Mouse (Mus musculus): ENCODE measurements at regions not wholly inside any gene's neighbourhood (a gene's known extent, or its start where the extent isn't known, plus 50 kb on each side); places are given as distances from the start of the nearest gene placed in this dataset.

DNA sequence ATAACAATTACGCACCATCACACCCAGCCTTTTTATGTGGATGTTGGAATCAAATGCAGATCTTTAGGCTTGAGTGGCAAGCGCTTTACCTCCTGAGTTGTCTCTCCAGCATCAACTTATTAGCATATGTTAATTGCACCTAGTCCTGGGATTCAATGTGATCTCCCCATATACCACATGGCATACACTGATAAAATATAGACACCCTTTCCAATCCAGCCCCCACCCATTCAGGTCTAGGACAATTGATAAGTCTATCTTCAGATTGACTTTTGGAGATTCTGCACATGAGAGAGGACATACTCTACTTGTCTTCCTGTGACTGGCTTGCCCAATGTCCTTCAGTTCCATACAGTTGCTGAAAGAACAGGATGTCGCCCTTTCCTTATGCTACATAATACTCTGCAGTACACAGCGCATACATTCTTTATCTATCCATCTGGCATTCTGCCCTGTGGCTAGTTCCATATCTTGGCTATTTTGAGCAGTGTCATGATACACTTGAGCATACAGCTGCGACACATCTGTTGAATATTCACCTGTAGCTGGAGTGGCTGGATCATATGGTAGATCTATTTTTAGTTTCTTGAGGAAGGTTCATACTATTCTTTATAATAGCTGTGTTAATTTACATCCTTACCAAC, 120.3 kb downstream of the Gsdmc2 start:
- no peak for DNase-seq

DNA sequence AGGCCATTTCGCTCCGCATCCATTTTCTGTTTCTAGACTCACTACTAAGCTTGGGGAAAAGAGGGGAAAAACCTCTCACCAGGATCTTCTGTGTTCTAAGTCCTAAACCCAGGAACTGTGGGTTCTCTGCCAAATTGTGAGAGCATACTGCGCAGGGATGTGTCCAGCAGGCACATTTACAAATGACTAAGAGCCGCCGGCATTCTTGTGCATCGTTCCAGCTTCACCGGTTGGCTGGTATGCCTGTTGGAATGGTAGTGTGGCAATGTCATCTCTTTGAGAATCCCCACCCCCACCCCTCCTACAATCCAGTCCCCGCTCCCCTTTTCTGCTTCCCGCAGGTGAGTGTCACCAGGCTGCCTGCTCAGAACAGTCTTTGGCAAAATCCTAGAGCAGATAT, 122.0 kb downstream of the Gsdmc2 start:
- no peak for DNase-seq

DNA sequence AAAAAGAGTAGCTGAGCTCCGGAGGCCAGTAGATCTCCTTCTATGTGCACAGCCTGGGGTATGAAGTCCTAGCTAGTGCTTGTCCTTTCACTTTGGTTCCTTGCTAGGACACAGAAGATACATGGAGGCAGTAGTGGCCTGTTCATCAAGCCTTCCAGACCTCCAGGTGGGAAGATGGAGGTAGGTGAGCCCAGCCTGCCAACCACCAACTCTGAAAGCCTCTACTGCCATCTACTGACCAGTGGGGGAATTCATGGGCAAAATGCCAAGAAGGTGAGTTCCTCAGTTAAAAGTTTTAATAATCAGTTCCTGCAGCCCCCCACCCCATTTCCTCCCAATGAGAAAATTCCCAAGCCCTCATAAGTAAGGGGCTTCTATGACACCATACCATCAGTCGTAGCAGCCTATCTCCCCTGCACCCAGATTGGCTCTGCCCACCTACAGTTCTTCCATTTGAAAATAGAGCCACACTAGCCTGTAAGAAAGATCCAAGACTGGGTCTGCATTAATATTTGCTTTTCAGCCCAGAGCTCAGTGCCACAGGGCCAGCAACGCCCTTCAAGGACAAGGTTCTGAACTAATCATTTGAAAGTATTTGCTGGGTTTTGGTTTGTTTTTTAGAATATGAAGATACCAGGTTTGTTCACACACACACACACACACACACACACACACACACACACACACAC, 123.2 kb downstream of the Gsdmc2 start:
- peak; percentile 21 to 34 for DNase-seq

DNA sequence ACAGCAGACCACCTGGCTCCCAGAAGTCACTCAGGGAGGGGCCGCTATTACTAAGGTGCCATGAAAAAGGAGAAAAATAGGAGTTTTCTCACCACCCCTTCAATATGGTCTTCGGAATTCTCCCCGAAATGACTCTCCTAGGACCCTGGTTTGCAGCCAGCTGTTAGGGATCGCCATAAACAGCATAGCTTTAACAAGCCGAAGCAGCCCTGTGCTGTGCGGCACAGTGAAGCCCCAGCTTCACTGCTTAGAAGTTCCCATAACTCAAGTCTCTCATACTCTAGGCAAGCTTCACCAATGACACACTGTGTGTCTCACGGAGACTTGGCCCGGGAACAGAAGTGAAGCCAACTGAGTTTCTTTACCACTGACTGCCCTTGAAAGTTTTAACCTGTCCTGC, 127.2 kb downstream of the Gsdmc2 start:
- DNase-seq: no peak

DNA sequence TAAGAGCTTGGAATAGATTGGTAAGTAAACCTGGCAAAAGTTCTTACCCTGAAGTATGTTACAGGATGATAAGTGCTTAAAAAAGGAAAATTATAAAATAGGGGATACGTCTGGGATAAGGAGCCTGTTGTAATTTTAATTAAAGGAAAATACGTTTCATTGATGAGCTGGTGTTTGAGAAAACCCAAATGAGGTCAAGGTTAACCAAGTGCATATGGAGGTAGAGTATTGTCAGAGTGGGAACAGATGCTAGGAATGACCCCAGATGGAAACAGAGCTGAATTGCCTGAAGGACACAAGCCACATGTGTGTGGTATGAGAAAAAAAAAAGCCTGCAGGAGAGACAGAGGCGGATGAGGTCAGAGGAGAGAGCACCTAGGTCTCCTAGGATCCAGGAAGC, 131.3 kb downstream of the Gsdmc2 start:
- DNase-seq: no peak

DNA sequence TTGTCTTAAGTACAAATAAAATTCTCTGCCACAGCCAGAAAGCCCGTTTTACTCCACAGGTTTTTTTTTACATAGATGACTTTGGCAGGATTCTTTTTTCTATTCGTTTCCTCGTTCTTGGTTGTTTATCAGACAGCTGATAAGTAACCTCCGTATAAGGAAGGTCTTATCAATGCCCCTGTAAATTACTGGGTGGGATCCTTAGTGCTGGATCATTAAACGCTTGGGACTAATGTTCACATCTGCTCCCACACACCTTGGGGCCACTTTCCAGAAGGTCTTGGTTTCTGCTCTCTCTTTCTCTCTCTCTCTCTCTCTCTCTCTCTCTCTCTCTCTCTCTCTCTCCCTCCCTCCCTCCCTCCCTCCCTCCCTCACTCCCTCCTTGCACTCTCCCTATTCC, 134.6 kb downstream of the Gsdmc2 start:
- DNase-seq: no peak

DNA sequence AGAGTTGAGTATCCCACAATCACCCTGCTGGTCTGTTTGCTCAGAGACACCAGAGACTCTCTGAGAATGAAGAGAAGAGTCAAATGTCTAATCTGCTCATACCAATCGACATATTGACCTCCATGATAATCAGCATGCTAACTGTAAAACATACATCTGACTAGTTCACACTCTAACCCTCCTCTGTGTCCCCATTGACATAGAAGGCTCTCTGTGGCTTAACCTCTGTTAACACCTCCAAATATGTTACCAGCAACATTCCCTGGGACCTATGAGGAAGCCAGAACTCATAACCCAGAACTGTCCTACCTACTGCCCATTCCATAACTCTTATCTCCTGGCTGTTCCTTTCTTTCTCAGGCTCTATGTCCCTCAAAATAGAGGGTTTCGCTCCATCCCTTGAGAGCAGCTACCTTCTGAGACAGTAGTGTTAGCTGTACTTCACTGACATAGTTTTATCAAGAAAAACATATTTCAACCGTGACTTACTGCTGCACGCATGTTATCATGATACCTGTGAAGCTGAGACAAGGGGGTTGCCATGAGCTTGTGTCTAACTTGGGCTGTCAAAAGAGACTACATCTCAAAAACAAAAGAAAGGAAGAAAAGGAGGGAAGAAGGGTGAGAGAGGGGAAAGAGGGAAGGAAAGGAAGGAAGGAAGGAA, 135.6 kb downstream of the Gsdmc2 start:
- no peak for DNase-seq

DNA sequence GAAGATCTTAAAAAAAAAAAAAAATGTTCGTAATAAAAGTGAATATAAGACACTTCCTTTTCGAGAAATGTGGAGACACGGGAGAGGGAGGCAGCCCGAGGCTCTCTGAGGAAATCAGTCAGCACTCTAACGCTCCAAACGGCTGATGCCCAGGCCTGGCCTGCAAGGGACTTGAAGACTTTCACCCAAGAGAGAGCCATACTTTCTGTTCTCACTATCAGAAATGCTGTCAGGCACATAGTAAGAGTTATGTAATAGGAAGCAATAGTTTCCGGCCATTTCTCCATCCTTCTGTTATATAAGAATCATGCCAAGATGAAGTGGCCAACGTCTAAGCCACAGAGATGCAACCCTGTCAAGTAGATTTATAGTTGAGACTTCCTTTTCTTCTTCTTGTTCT, 140.3 kb downstream of the Gsdmc2 start:
- DNase-seq: no peak

DNA sequence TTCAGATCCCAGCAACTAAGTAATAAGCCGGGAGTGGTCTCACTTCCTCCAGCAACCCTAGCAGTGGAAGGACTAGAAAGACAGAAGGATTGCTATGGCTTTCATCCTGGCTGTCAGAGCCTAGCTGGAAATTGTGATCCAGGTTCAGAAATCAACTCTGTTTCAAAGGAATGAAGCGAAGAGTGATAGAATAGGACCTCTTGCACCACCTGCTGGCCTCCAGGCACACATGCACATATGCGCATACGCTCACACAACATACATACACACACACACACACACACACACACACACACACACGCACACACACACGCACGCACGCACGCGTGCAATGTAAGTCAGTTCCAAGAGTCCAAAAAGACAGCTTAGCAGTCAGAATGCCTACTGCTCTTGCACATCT, 147.1 kb downstream of the Gsdmc2 start:
- no peak for DNase-seq

DNA sequence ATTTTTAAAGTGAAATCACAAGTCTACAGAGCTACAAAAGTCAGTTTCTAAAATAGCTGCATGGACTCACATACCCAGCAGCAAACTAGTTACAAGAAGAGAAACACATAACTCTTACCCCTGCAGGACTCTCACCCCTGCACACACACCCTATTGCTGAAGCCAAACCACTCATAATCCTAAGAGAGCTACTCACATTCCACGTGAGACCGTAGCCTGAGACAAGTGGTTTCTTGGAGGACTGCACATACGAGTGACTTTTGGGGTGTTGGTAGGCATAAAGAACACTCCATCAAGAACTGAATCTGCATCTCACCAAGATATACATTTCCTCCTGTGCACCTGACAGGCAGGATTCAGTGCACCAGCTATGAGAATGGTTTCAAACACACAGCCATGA, 150.8 kb downstream of the Gsdmc2 start:
- DNase-seq: no peak

DNA sequence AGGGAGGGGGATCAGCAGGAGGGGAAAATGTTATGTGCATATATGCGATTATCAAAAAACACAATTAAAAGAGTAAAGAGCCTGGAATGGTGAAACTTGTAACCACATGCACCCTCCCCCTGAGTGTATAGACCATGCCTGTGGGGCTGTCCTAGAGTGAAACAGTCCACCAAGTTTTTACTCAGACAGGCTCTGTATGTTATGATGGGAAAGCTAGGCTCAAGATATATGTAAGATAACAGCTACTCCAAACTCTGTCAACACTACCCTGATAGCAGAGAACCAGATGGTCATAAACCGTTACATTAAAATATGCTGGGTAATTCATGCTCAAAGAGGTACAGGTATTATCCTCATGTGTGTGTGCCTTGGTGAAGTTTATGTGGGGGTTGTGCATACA, 151.4 kb downstream of the Gsdmc2 start:
- DNase-seq: no peak

DNA sequence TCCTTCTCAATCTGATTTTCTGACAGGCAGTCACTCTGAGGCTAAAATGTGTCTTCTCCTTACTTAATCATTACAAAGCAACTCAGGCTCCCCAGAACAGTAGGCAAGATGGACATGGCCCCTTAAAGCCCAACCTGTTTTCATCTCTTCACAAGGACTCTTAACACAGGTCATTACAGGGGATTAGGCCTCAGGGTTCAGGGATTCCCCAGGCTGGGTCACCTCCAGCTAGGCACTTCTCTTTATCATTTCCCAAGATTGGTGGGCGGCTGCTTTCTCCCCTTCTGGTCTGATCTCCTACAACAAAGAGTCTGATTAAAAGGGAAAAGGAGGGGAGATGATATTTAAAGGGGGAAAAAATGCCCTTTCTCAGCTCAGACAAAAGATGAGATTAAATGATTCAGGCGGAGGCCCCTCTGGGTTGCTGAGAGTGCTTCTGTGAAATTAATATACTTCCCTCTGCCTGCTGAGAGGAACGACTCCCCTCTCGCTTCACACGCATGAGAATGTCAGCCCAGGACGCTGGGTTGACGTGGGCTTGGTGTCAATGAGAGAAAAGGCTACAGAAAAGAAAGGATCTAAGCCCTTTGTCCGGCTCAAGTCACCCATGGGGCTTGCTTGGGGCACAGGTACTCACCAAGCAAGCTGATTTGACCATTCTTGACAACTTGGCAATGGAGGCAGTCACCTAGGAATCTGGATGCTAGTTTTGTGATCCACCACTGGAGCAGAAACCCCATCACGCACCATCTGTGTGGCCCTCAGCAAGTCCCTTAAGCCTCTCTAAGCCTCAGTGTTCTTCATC, 152.3 kb downstream of the Gsdmc2 start:
- DNase-seq: no peak

DNA sequence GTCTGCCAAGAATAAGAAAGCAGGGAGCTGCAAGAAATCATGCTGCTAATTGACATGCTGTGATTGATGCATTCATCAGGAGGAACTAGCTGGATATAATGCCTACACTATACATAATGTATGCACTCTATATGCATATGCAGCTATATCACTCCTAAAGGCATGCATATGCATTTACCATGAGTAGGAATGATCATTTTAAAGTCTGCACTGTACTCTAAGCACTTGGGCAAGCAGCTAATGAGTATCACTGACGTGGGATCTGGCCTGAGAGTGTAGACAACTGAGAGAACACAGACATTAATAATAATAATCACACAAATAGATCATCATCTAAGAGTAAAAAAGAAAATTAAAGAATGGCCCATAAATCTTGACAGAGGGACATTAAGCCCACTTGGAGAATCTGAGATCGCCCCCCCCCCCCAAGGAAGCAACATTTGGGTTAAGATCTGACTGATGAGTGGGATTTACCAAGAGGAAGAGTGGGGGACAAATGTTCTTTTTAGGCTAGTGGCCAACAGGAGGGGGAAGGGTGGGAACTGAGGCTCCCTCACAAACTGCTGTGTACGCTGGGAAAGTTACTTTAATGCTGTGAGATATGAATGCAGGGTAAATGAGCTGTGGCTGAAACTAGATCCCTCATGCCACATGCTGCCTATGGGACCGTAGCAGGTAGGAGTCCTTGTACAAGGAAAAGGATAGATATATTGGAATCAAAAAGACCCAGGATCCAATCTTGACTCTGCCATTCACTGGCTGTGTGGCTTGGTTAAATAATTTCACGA, 155.0 kb downstream of the Gsdmc2 start:
- no peak for DNase-seq

DNA sequence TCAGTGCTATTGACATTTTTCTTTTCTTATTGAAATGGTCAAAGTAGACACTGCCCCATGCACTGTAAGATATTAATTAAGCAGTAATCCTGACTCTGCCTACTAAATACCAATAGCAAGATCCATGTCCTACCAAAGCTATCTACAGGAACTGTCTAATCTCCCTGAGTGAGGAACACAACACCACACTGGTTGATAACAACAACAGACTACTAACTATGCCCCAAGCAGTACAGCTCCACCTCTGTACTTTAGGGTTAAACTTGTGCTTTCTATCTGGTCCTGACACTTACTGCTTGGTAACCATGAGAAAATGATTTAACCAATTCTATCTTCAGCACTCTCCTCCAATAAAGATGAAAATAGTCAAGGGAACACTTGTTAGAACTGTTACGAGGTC, 157.1 kb downstream of the Gsdmc2 start:
- DNase-seq: no peak

DNA sequence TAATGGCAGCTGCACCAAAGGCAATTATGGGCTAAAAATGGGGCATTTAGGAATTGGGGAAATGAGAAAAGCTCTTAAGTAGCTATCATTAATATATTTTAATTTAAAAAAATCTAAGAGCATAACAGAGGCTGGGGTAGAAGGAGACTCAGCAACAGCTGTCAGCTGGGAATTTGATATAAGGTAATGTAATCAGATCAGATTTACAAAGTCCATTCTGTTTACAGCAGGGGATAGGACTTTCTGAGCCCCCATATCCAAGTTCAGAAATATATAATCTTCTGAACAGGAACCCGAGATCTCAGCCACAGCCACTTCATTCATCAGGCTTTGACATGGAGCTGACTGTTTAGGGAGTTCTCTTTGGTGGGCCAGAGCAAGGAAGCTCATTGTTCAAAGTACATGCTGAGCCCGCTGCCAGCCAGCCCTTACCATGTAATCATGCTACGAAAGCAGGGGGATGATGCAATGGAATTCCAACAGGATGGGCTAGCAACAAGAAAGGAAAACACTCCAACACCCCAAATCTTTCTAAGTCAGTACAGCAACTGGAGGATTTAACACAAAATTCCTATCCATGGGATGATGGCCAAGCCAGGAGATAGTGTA, 157.9 kb downstream of the Gsdmc2 start:
- no peak for DNase-seq

DNA sequence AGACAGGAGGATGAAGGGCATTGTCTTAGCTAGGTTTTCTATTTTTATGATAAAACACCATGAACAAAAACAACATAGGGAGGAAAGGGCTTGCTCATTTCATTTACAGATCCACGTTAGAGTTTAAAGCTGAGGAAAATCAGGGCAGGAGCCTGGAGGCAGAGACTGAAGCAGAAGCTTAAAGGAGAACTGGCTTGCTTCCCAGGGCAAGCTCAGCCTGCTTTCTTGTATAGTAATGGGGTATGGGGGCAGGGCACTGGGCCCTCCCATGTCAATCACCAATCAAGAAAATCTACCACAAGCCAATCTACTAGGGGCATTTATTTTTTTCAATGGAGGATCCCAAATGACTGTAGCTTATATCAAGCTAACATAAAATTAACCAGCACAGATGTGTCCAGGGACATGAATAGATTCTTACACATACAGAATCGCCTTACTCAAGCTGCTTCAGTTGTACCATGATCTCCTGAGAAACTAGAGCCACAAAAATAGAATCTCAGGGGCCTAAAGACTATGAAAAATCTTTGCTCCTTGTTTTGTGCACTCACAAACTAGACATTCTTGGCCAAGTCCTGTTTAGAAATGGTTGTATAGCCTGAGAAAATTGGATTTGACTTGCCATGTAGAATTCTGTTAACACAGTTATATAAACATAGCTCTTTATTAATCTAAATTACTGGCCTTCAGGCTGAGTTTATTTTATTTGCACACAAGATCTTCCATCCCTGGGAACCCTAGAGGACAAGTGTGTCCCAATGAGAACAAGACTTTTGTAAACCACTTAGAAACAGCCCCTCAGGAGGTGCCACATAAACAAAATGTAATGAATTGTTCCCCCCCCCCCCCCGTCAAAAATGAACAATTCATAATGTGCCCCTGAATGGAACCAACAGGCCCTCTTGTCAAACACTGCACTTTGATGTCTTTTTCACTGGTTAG, 164.7 kb downstream of the Gsdmc2 start:
- no peak for DNase-seq

DNA sequence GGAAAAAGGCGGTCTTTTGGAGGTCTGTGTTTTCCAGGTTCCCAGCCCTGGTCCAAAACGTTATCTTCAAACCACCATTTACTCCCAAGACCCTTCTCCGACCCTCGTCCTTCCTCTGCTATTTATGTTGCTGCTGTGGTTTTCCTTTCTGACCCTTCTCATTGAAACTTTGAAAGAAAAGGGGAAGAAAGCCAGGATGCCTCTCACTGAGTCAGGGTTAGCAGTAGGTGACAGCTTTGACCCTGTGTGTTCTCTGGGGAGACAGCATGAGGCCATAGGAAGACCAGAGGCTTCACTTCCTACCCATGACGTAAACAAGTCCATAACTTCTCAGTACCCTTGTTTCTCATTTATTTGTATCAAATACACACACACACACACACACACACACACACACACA, 166.1 kb downstream of the Gsdmc2 start:
- DNase-seq: no peak

DNA sequence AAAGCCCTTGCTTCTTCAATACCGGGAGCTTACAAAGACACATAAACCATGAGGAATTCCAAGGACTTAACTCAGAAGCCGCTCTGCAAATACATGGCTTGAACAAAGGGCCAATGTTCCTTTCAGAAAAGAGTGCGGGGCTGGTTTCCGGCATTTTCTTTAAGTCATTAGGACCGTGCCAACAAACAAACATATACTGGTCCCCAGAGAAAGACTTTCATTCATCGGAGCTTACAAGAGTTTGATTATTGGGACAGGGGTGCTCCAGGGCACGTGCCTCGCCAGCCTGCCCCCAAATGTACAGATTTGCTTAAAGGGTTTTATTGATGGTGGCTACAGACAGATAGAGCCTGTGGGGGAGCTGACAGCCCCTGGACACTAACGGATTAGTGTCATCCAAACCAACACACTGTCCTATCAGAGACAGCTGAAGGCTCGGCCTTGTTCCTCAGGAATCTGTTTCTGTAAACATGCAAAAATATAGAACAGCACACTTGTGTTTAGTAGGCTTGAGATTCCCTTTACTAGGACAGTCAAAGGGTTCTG, 169.4 kb downstream of the Gsdmc2 start:
- DNase-seq: no peak

DNA sequence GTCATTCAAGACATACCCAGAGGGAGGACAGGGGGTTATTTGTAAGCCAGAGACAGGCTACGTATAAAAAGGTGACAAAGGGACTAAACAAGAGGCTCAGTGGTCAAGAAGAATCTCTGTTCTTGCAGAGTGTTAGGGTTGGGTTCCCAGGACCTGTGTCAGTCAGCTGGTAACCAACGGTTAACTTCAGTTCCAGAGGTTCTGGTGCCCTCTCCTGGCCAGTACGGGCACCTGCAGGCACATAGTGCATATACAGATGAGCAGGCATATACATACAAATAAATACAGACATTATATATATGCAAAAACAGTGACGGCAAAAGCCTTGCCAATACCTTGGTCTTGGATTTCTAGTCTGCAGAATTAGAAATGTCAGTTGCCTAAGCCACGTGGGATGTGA, 170.6 kb downstream of the Gsdmc2 start:
- no peak for DNase-seq

DNA sequence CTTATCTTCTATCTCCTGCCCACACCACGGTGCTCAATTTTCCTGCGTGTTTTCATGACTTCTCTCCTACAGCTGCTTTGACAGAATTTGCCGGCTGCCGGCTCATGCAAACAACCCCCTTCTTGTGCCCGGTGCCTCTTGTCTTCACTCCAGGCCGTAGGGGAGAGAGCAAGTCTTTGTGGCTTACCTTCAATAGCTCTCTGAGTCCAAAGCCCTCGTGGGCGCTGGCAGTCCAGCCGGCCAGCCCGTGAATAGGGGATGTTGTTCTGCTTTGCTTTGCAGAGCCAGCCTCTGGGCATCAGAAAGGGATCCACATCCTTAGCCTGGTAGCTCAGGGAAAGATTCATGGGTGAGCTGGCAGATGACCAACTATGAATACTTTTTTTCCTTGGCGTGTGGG, 173.9 kb downstream of the Gsdmc2 start:
- DNase-seq: peak in 1 of 2 experiments; percentile 14

DNA sequence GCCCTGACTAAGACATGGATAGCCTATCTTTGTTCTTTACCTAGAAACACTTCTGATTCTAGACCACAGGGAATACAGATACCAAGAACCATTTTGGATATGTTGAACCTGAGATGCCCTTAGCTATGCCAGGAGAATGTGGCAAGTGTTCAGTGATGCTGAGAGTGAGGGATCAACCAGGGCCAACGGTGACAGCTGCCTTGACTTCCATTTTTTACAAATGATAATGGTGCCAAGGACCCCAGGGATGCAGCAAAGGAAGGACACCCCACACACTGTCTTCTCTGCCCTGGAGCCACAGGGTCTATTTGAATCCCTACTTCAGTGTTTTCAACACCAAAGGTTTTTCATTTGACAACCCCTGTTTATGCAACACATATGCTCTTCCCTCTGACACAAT, 174.4 kb downstream of the Gsdmc2 start:
- DNase-seq: no peak

Data from cerebellum, postnatal 25 days (tissue).